Mouse (Mus musculus): ENCODE results near the gene Cdc42ep3. TPM values are rescaled to one million over a fixed set of nuclear protein-coding genes. Genes with fewer than 3 reads are reported as not detected.

The Cdc42ep3 gene
- polyA plus RNA-seq, 2 experiments: 35.1 to 69.4 TPM

GRCm38 (mm10) chr17:79387465-79388066, 32.7 kb upstream of the Cdc42ep3 start:
- DNase-seq (ENCODE audit: low spot score) (no peak), ATAC-seq (ENCODE audit: low FRiP score, low read depth) (no peak)
- 77% methylated on average over 8 of the region's 8 CpGs for WGBS
- H3K36me3 ChIP-seq (ENCODE audit: control insufficient read depth, insufficient read depth, low read length): no peaks in the 10 kb centered on the region
- no peak overlapping the region for H3K4me3 ChIP-seq (replicated peaks; ENCODE audit: low read length)
- no peak for TF ChIP-seq POLR2A (IDR thresholded peaks at IDR 0.05; ENCODE audit: borderline replicate concordance, extremely low read depth, insufficient read depth, insufficient read length)
- no peak overlapping the region for H3K4me2 ChIP-seq (replicated peaks; ENCODE audit: low read depth, low read length, severe bottlenecking)
- H3K9ac ChIP-seq (ENCODE audit: low read depth, low read length, severe bottlenecking): no peak overlapping the region
- H3K9me3 ChIP-seq (ENCODE audit: control insufficient read depth, low read length): no peaks in the 10 kb centered on the region
- no peaks in the 10 kb centered on the region for H3K4me1 ChIP-seq (ENCODE audit: control insufficient read depth, insufficient read depth, low read length)
- no peak overlapping the region for H3K27ac ChIP-seq (replicated peaks; ENCODE audit: low read depth, low read length)
- no peaks in the 10 kb centered on the region for H3K27me3 ChIP-seq (ENCODE audit: control insufficient read depth, insufficient read depth, low read length)

GRCm38 (mm10) chr17:79381485-79381884, 26.6 kb upstream of the Cdc42ep3 start:
- no peak for TF ChIP-seq POLR2A (IDR thresholded peaks at IDR 0.05; ENCODE audit: borderline replicate concordance, extremely low read depth, insufficient read depth, insufficient read length)

GRCm38 (mm10) chr17:79379191-79379590, 24.3 kb upstream of the Cdc42ep3 start:
- no peak for DNase-seq (ENCODE audit: low spot score)
- Histone ChIP-seq H3K4me3 (replicated peaks; ENCODE audit: low read length) (no peak overlapping the region), H3K4me1 (ENCODE audit: control insufficient read depth, insufficient read depth, low read length) (0 out of 2 replicates have a peak, but pooled peaks cover 6% of the 10 kb centered on the region), H3K36me3 (ENCODE audit: control insufficient read depth, insufficient read depth, low read length) (no peaks in the 10 kb centered on the region), H3K9ac (ENCODE audit: low read depth, low read length, severe bottlenecking) (no peak overlapping the region), H3K27me3 (ENCODE audit: control insufficient read depth, insufficient read depth, low read length) (no peaks in the 10 kb centered on the region; the same call in 1 of the 2 replicates), H3K9me3 (ENCODE audit: control insufficient read depth, low read length) (no peaks in the 10 kb centered on the region), H3K4me2 (replicated peaks; ENCODE audit: low read depth, low read length, severe bottlenecking) (no peak overlapping the region), H3K27ac (replicated peaks; ENCODE audit: low read depth, low read length) (no peak overlapping the region)
- 21% methylated on average over 5 of the region's 5 CpGs for WGBS
- no peak for TF ChIP-seq POLR2A (IDR thresholded peaks at IDR 0.05; ENCODE audit: borderline replicate concordance, extremely low read depth, insufficient read depth, insufficient read length)
- no peak for ATAC-seq (ENCODE audit: low FRiP score, low read depth)

More at GRCm38 (mm10) chr17:79381485-79381884, 26.6 kb upstream of the Cdc42ep3 start:
- Histone ChIP-seq H3K27me3 (ENCODE audit: control insufficient read depth, insufficient read depth, low read length) (no peaks in the 10 kb centered on the region; the same call in 1 of the 2 replicates), H3K9me3 (ENCODE audit: control insufficient read depth, low read length) (no peaks in the 10 kb centered on the region), H3K9ac (ENCODE audit: low read depth, low read length, severe bottlenecking) (no peak overlapping the region), H3K36me3 (ENCODE audit: control insufficient read depth, insufficient read depth, low read length) (no peaks in the 10 kb centered on the region), H3K4me1 (ENCODE audit: control insufficient read depth, insufficient read depth, low read length) (0 out of 2 replicates have a peak, but pooled peaks cover 6% of the 10 kb centered on the region), H3K4me3 (replicated peaks; ENCODE audit: low read length) (no peak overlapping the region), H3K4me2 (replicated peaks; ENCODE audit: low read depth, low read length, severe bottlenecking) (no peak overlapping the region), H3K27ac (replicated peaks; ENCODE audit: low read depth, low read length) (no peak overlapping the region)
- DNase-seq (ENCODE audit: low spot score) (no peak), ATAC-seq (ENCODE audit: low FRiP score, low read depth) (no peak)
- WGBS: 87% methylated on average over 3 of the region's 3 CpGs

- Histone ChIP-seq H3K9ac (ENCODE audit: low read depth, low read length, severe bottlenecking) (no peak overlapping the region), H3K27ac (replicated peaks; ENCODE audit: low read depth, low read length) (no peak overlapping the region), H3K27me3 (ENCODE audit: control insufficient read depth, insufficient read depth, low read length) (no peaks in the 10 kb centered on the region; the same call in 1 of the 2 replicates), H3K4me1 (ENCODE audit: control insufficient read depth, insufficient read depth, low read length) (0 out of 2 replicates have a peak, but pooled peaks cover 6% of the 10 kb centered on the region), H3K9me3 (ENCODE audit: control insufficient read depth, low read length) (no peaks in the 10 kb centered on the region), H3K4me3 (replicated peaks; ENCODE audit: low read length) (no peak overlapping the region), H3K36me3 (ENCODE audit: control insufficient read depth, insufficient read depth, low read length) (no peaks in the 10 kb centered on the region), H3K4me2 (replicated peaks; ENCODE audit: low read depth, low read length, severe bottlenecking) (no peak overlapping the region)
- no peak for TF ChIP-seq POLR2A (IDR thresholded peaks at IDR 0.05; ENCODE audit: borderline replicate concordance, extremely low read depth, insufficient read depth, insufficient read length)
- no peak for ATAC-seq (ENCODE audit: low FRiP score, low read depth)
- no peak for DNase-seq (ENCODE audit: low spot score)
- WGBS: 68% methylated on average over 6 of the region's 6 CpGs
These were observed 21.7 kb upstream of the Cdc42ep3 start for GRCm38 (mm10) chr17:79376434-79377210.

GRCm38 (mm10) chr17:79372973-79373372, 18.1 kb upstream of the Cdc42ep3 start:
- whole genome bisulfite sequencing: 59% methylated on average over 5 of the region's 5 CpGs
- no peaks in the 10 kb centered on the region for H3K9me3 ChIP-seq (ENCODE audit: control insufficient read depth, low read length)
- no peak for DNase-seq (ENCODE audit: low spot score)
- H3K27ac ChIP-seq (replicated peaks; ENCODE audit: low read depth, low read length): no peak overlapping the region
- H3K36me3 ChIP-seq (ENCODE audit: control insufficient read depth, insufficient read depth, low read length): no peaks in the 10 kb centered on the region
- no peak overlapping the region for H3K4me3 ChIP-seq (replicated peaks; ENCODE audit: low read length)
- TF ChIP-seq POLR2A (IDR thresholded peaks at IDR 0.05; ENCODE audit: borderline replicate concordance, extremely low read depth, insufficient read depth, insufficient read length): no peak
- no peak for ATAC-seq (ENCODE audit: low FRiP score, low read depth)
- no peak overlapping the region for H3K4me2 ChIP-seq (replicated peaks; ENCODE audit: low read depth, low read length, severe bottlenecking)
- no peaks in the 10 kb centered on the region for H3K27me3 ChIP-seq (ENCODE audit: control insufficient read depth, insufficient read depth, low read length)
- H3K9ac ChIP-seq (ENCODE audit: low read depth, low read length, severe bottlenecking): no peak overlapping the region
- H3K4me1 ChIP-seq (ENCODE audit: control insufficient read depth, insufficient read depth, low read length): no peaks in the 10 kb centered on the region

Data from limb, embryonic 14.5 days (tissue).